Mouse (Mus musculus): ENCODE results near the gene Btbd3. TPM values are rescaled to one million over a fixed set of nuclear protein-coding genes. Genes with fewer than 3 reads are reported as not detected.
"Not testable (repeated sequence)": the region's sequence is repeated elsewhere in the genome, so short reads cannot be mapped to it uniquely, and the experiment has no call there.

The Btbd3 gene
- total RNA-seq, 2 experiments from 2014 or later: not detected

DNA sequence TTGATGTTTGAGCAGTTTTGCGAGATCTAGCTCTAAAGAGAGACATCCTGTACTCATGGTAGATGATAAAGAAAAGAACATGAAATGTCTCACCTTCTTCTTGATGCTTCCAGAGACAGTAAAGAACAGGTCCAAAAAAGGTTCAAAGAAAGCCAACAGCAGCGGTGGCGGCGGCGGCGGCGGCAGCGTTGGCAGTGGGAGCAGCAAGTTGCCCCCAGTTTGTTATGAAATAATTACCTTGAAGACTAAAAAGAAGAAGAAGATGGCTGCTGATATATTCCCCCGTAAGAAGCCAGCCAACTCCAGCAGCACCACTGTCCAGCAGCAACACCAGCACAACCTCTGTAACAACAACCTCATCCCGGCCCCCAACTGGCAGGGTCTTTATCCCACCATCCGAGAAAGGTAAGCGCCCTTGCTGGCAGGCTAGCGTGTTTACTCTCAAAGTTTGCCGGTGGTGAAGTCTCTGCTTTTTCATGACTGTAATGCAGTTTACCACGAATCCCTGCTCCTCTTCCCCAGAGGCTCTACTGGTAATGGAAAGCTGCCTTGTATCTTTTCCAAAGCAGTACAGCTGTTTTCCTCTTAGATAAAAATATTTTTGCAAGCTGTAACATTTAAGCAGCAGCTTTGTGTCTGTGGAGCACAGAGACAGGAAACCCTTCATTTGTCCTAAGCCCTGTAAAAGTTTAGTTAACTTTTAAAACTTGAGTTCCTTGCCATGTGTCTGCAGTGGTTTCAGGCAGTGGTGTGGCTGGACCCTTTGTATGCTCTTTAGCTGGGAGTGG is 22.7 kb downstream of the Btbd3 start:
- no peak for ATAC-seq (replicated peaks; ENCODE audit: low FRiP score, poor library complexity, severe bottlenecking)

DNA sequence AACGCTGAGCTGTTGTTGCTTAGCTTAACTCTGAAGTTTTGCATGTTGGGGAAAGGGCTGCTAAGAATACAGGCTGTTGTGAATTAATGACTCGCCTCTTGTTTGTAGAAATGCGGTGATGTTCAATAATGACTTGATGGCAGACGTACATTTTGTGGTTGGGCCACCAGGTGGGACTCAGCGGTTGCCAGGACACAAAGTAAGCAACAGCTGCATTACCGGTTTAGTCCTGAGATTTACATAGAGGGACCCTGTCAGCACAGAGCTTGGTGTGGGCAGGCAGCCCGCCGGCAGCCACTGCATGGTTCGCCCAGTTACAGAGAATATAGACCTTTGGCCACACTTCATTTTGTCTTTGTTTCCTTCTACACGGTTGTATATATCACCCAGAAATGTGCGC is 23.3 kb downstream of the Btbd3 start:
- ATAC-seq (replicated peaks; ENCODE audit: low FRiP score, poor library complexity, severe bottlenecking): no peak

DNA sequence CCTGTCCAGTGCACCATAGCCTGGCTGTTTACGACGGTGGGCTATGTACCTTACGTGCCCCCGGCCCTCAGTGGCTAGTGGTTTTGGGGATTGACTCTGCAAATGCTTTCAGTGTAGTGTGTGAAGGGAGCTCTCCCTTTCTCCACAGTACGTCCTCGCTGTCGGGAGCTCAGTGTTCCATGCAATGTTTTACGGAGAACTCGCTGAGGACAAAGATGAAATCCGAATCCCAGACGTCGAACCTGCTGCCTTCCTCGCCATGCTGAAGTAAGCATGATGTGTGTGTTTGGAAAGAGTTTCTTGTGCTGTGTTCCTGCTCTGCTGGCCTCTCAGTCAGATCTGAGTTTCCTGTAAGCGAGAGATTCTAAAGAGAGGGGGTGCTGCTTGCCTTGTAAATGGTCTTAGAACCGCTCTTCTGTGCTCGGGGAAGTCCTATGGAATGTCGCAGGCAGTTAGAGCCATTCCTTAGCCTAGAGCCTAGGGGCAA is 23.9 kb downstream of the Btbd3 start:
- no peak for ATAC-seq (replicated peaks; ENCODE audit: low FRiP score, poor library complexity, severe bottlenecking)

DNA sequence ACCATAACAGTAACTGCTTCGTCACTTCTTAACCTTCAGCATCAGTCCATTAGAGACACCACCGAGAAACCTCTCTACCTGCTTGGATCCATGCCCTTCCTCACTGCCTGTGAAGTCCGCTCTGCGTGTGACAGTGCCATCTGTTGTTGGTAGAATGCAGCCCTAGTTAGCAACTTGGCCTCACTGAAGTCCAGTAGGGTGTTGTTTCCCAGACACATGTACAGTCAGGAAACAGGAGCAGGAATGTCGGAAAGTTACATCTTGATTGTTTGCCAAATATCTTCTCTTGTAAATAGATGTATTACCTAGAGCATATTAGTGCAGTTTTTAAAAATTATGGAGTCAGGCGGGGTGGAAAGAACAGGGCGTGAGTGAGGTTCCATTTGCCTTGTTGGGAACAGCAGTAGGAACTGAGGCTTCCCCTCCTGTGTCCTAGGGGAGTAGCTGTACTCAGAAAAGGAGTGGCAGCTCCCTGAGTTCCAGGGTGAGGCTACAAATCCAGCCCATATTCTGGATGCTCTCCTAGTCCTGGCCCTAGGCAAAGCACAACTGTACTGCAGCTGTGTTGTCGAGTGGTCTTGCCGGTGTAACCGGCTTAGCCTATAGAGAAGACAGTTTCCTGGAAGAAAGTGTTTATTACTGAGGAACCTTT is 25.3 kb downstream of the Btbd3 start:
- no peak for ATAC-seq (replicated peaks; ENCODE audit: low FRiP score, poor library complexity, severe bottlenecking)

DNA sequence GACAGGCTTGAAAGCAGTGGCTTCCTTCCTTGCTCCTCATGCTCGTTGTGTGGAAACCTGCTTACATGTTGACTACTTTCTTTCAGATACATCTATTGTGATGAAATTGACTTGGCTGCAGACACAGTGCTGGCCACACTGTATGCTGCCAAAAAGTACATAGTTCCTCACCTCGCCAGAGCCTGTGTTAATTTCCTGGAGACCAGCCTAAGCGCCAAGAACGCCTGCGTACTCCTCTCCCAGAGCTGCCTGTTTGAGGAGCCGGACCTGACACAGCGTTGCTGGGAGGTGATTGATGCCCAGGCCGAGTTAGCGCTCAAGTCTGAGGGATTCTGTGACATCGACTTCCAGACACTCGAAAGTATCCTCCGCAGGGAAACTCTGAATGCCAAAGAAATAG is 27.0 kb downstream of the Btbd3 start:
- no peak for ATAC-seq (replicated peaks; ENCODE audit: low FRiP score, poor library complexity, severe bottlenecking)

DNA sequence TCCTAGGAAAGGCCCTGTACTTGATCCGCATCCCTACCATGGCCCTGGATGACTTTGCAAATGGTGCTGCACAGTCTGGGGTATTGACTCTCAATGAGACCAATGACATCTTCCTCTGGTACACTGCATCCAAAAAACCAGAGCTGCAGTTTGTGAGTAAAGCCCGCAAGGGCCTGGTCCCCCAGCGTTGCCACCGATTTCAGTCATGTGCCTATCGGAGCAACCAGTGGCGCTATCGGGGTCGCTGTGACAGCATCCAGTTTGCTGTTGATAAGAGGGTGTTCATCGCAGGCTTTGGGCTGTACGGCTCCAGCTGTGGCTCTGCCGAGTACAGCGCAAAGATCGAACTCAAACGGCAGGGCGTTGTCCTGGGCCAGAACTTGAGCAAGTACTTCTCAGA is 27.5 kb downstream of the Btbd3 start:
- no peak for ATAC-seq (replicated peaks; ENCODE audit: low FRiP score, poor library complexity, severe bottlenecking)

DNA sequence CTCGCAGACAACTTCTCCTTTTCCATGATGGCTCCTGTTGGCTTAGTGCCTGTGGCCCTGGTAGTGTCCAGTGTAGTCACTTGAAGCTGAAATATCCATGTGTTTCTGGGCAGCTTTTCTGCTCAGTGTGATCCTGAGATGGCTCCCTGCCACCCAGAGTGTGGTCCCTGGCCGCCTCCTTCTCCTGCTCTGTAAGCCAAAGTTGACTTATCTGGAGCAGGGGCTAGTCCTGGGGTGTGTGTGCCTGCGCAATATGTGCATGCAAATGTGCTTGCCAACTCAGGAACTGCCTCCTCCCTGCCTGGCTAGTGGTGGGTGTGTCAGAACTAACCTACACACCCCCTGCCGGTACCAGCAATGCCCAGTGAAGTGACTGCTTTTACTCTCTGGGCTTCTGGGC is 29.4 kb downstream of the Btbd3 start:
- no peak for ATAC-seq (replicated peaks; ENCODE audit: low FRiP score, poor library complexity, severe bottlenecking)

DNA sequence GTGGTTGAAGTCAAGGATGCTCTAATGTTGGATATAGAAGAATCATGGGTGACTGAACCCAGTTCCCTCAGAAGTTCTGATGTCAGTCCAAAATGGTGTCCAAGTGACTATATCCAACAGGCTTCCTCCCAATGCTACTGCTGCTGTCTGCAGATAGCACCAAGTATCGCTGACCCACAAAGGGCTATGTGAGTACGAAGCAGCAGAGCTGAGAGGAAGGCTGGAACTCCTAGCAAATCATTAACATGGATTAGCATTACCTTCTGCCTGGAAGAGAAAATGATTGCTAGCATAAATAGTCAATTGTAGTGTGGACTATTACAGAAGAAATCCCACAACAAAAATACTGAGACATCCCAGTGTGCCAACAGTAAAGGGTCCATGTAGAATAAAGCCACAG is 33.8 kb downstream of the Btbd3 start:
- no peak for ATAC-seq (replicated peaks; ENCODE audit: low FRiP score, poor library complexity, severe bottlenecking)

DNA sequence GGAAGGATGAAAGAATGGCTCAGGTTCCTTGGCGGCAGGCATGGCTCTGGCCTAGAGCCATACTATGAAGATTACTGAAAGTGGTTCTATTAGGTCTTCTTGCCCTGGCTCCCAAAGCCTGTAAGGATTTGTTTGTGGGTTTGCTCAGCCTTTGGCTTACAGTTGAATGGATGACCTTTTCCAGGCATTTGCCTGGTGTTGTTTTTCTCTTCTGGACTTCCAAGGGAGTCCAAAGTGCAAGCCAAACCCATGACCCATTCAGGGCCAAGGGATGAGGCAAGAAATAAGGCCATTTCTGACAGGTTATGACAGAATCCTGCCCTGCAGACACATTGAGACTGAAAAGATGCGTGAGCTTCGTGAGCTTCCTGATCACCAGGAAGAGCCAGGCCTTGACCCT is 37.9 kb downstream of the Btbd3 start:
- no peak for ATAC-seq (replicated peaks; ENCODE audit: low FRiP score, poor library complexity, severe bottlenecking)

DNA sequence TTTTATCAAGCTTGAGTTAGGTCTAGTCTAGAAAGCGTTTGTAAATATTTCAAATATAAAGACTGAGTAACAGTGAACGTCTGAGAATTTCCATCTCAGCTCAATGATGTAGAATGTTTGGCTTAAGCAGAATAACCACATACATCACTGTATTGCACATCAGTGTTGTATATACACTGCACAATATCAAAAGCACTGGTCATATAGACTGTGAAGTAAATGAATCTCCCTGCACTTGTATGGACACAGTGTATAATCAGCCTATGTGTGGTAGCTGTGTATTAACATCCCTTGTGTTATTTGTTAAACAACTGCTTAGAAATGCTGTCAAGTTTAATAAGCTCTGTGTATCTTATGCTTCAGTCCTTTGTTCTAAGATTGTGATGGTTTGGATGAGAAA is 49.9 kb downstream of the Btbd3 start:
- ATAC-seq (replicated peaks; ENCODE audit: low FRiP score, poor library complexity, severe bottlenecking): no peak

DNA sequence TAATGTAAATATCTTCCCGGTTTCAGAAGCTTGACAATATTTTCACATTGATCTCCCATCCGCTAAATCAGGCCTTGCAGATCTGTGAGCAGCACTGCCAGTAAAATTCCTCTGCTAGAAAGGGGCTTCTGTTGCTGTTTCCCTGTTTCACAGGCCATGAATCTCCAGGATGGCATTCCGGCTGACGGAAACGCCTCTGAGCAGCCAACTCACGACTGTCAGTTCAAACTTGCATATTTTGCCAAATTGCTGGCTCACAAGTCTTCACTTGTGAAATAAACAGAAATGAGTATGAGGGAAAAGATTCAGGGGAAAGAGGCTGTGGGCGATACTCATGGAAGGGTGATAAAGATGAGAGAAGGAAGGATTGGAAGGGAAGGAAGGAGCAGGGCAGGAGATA is 59.3 kb downstream of the Btbd3 start:
- ATAC-seq (replicated peaks; ENCODE audit: low FRiP score, poor library complexity, severe bottlenecking): no peak

DNA sequence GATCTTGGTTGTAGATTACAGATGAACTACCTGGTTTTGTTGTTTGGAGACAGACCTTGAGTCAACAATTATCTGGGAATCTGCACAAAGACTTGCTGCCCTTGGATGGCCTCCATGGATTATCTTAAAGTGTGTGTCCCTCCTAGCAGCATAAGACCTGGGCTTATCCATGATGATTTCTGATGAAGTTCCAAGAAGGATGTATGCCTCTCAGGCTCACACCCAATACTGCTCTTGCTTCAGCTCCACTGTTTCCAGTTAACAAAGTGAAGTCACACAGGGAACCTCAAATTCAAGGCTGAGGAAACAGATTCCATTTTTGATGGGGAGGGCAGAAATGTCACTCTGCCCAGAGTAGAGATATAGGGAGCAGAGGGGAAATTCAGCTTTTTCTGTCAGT is 64.0 kb downstream of the Btbd3 start:
- no peak for ATAC-seq (replicated peaks; ENCODE audit: low FRiP score, poor library complexity, severe bottlenecking)

DNA sequence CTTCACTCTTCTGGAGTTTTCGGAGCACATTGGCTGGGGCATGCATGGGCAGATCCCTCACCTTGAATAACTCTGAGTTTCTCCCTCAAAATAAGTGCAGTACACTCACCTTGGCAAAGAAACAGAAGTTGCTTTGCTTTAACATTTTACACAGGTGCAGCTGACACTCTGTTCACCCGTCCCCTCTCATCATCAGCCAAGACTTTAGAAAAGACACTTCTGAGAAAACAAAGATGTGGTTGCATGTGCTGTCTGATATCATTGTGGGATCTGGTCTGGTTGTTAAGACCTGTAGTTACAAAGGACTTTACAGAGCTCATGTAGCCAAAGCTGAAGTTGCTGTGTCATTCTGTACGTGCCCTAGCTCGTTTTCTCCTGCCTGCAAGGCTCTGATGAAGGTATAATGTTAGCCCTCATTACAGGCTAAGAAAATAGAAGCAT is 64.7 kb downstream of the Btbd3 start:
- no peak for ATAC-seq (replicated peaks; ENCODE audit: low FRiP score, poor library complexity, severe bottlenecking)

DNA sequence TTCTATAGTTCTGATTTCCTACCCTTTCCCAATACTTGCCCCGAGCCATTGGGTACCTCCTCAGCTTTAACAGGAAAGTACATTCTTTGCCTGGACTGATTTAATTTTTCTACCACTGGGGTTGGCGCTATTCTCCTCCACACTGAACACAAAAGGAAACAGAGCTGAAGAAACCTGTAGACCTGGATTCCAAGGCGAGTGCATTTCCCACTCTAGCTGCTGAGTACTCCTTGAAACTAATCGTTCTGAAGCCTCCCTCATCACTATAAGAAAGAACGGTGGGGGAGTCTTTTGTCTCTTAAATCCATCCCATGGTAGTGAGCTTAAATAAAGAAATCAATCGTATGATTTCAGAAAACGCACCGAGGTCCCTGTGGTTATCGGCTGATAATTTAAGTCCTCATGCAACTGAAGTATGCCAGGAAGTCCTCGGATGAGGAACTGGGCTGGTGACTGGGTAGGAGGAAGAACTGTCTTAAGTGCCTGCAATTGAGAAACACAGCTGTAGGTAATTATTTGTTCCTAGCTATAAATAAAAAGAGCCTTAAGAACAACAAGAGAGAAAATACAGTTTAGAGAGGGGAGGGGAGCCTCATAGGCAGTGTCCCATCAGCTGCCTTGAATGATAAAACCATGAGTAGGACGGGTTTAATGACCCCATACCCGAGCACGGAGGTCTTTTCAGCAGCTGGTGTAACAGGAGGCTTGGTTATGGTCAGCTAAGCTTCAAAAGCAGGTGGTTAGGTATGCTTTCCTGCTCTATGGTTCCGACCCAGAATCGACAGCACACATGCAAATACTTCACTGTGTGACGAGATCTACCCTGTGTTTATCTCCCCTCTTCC is 66.1 kb downstream of the Btbd3 start:
- no peak for ATAC-seq (replicated peaks; ENCODE audit: low FRiP score, poor library complexity, severe bottlenecking)

DNA sequence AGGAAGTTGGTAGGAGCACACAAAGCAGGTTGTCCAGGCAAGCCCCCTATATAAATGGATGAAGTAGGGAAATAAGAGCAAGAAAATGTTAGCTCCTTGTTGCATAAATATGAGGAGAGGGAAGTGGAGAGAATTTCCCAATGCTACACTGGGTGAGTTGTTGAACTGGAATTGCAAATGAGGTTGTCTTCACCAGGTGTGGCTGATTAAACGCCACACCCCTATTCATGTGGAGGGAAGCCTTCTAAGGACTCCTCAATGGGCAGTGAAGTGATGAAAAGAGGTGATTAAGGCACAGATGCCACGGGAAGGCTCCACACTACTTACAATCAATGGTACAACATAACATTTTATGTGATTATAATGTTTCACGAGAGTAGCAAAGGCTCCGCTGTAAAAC is 70.0 kb downstream of the Btbd3 start:
- no peak for ATAC-seq (replicated peaks; ENCODE audit: low FRiP score, poor library complexity, severe bottlenecking)

DNA sequence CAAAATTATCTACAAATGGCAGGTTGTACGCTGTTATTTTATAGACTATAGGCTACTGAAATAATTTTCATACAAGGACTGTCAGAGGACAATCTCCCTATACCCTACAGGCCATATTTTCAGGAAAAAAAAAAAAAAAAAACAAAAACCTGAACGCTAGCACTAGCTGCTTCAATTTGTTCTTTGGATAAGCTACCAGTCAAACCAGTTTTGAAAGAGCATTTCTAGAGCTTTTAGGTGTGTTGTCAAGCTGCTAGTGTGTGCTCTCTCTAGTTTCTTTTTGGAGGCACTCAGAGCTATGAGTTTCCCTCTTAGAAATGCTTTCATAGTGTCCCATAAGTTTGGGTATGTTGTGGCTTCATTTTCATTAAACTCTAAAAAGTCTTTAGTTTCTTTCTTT is 77.8 kb downstream of the Btbd3 start:
- ATAC-seq (replicated peaks; ENCODE audit: low FRiP score, poor library complexity, severe bottlenecking): not testable (repeated sequence)

DNA sequence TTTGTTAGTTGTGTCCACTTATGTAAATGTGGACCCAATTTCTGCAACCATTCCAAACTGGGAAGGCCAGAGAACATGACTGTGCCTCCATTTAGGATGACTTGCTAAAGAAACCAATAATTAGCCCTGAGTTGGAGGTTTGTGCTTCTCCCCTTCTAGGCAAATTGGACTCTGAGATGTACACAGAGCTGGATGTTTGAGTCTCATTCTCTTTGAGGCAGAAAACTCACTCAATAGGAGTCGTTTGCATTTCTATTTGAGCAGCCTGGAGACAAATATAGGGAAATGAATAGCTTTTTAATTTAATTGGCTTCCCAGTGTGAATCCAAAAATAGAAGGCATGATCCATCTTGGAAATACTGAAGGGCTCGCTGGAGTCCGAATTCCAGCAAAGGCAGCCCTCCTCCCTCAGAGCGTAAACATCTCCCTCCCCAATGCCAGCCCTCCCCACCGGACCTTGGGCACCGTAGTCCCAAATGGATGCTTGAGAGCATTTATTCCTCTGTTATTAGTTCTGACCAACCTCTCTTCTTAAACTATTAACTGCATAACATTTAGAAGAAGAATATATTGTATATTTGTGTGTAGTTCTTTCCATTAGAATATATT is 81.6 kb downstream of the Btbd3 start:
- no peak for ATAC-seq (replicated peaks; ENCODE audit: low FRiP score, poor library complexity, severe bottlenecking)

DNA sequence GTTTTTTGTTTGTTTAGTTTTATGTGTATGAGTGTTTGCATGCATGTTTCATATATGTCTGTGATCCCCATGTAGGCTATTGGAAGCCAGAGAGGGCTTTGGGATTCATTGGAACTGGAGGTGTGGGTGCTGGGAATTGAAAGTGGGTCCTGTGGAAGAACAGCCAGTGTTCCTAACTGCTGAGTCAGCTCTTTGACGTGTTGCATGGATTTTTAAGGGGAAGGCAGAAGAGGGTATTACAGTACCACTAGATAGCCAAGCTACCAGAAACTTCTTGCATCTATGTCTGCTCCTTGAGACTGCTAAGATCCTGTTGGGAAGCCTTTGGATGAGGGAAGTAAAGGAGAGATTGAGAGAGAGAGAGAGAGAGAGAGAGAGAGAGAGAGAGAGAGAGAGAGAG is 82.2 kb downstream of the Btbd3 start:
- no peak for ATAC-seq (replicated peaks; ENCODE audit: low FRiP score, poor library complexity, severe bottlenecking)

DNA sequence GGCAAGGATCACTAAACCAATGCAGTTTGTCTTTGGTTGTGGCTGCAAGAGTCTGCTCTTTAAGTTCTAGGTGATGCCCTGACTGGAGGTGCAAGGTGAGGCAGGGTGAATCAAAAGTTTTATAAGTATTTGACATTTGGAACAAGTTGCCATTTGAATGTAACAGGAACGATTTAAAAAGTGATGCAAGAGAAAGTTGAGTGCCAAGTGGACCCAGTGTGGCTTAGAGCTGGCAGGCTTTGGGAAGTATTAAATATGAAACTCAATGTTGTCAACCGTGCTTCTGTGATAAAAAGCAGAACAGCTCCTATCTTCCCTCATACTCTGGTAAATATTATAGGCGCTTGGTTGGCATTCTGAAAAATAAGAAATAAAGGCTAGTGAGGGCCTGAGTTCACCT is 99.0 kb downstream of the Btbd3 start:
- no peak for ATAC-seq (replicated peaks; ENCODE audit: low FRiP score, poor library complexity, severe bottlenecking)

DNA sequence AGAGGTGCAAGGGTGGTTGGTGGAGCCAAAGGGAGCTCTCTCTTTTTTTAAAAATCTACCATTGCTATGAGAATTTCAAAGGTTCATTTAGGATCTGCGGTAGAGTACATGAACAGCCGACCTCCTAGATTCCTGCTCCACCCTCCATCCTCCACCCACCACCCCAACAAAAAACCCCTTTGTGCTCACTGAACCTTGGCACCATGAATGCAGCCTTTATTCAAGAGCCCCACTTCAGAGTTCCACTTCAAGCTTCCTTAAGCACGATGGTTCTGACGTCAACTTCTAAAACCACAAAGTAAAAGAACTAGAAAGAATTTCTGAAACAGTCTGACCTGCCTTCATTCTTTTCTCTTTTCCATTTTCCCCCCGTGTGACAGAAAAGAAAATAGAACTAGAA is 106.1 kb downstream of the Btbd3 start:
- ATAC-seq (replicated peaks; ENCODE audit: low FRiP score, poor library complexity, severe bottlenecking): no peak

Measured in erythroid progenitor cell, adult 5-6 weeks (primary cell).